Mouse (Mus musculus) intestine, embryonic 14.5 days (tissue): ENCODE measurements around the gene Cxcr2. TPM values are rescaled to one million over a fixed set of nuclear protein-coding genes. Genes with fewer than 3 reads are reported as not detected.

ENCODE experiments used
- ATAC-seq: fragments of 200-750 bp; cut with Nextera tagmentation; replicated peaks from 2 replicates; pipeline ENCODE4 v1.8.0; 2017; ENCODE audit warnings: low read depth, moderate number of reproducible peaks, moderate TSS enrichment, moderate library complexity; ENCODE audit not compliant: low FRiP score, low TSS enrichment
- DNase-seq: peaks from one replicate; pipeline ENCODE4 v3.0.0-alpha.2; 2018; ENCODE audit warnings: low spot score
- H3K27ac ChIP-seq: fragments of 300-500 bp; sonication (generic); 2 replicates; pipeline ENCODE4 v1.5.1; 2014; ENCODE audit warnings: low read depth, mild to moderate bottlenecking, control low read depth
- H3K27me3 ChIP-seq: fragments of 300-500 bp; sonication (generic); replicated peaks from 2 replicates; pipeline ENCODE4 v1.6.1; 2014; ENCODE audit warnings: low read length, control low read depth; ENCODE audit not compliant: control insufficient read depth, insufficient read depth
- H3K36me3 ChIP-seq: fragments of 300-500 bp; sonication (generic); 2 replicates; pipeline ENCODE4 v1.6.1; 2014; ENCODE audit warnings: low read length, control low read depth; ENCODE audit not compliant: control insufficient read depth, insufficient read depth
- H3K4me1 ChIP-seq: fragments of 300-500 bp; sonication (generic); replicated peaks from 2 replicates; pipeline ENCODE4 v1.6.1; 2014; ENCODE audit warnings: low read length, control low read depth, mixed read lengths; ENCODE audit not compliant: control insufficient read depth, insufficient read depth
- H3K4me2 ChIP-seq: fragments of 300-500 bp; sonication (generic); 2 replicates; pipeline ENCODE4 v1.6.1; 2014; ENCODE audit warnings: low read length
- H3K4me3 ChIP-seq: fragments of 300-500 bp; sonication (generic); 2 replicates; pipeline ENCODE4 v1.5.1; 2014; ENCODE audit warnings: low read depth, low read length, control low read depth, mixed read lengths
- H3K9ac ChIP-seq: fragments of 300-500 bp; sonication (generic); 2 replicates; pipeline ENCODE4 v1.6.1; 2014; ENCODE audit warnings: mild to moderate bottlenecking, low read length
- H3K9me3 ChIP-seq: fragments of 300-500 bp; sonication (generic); 2 replicates; pipeline ENCODE4 v1.6.1; 2016; ENCODE audit warnings: low read length, control low read depth; ENCODE audit not compliant: control insufficient read depth
- WGBS: fragments of 180-500 bp; shearing (Covaris S2); extraction: QIAGEN DNeasy Blood & Tissue Kit; methylation state at CpG from one replicate; pipeline ENCODE4 v1.1.7; 2014; 5-methylcytosine and 5-hydroxymethylcytosine counted together
- polyA plus RNA-seq: library from polyadenylated mRNA; unstranded; fragments of >200 nt; fragmentation: Nextera tagmentation; extraction: Ambion mirVana; gene quantifications from 2 replicates; pipeline ENCODE4 v1.2.1, GENCODE M21; 2014

Gene Cxcr2
- polyA plus RNA-seq, 1 experiment from 2014 or later, result 0.19 TPM

- no peak overlapping the region for H3K27ac ChIP-seq
- ATAC-seq (no peak), DNase-seq (no peak)
- H3K9me3 ChIP-seq, result no peaks in the 10 kb centered on the region
- no peak overlapping the region for H3K4me2 ChIP-seq
- H3K9ac ChIP-seq, result no peak overlapping the region
- peaks cover 10% of the 10 kb centered on the region; the same call in 1 of the 2 replicates for H3K4me1 ChIP-seq
- H3K27me3 ChIP-seq, result no peaks in the 10 kb centered on the region
- H3K4me3 ChIP-seq, result no peak overlapping the region
- no peaks in the 10 kb centered on the region for H3K36me3 ChIP-seq
- WGBS, result 81% methylated on average over 12 of the region's 12 CpGs
Measured at GRCm38 (mm10) chr1:74197726-74198470, 44.1 kb downstream of the Cxcr2 start.

- no peak overlapping the region for H3K4me2 ChIP-seq
- H3K9ac ChIP-seq, result no peak overlapping the region
- no peak overlapping the region for H3K27ac ChIP-seq
- no peaks in the 10 kb centered on the region for H3K27me3 ChIP-seq
- WGBS, result 69% methylated on average over 8 of the region's 8 CpGs
- DNase-seq (no peak), ATAC-seq (no peak)
- no peaks in the 10 kb centered on the region for H3K9me3 ChIP-seq
- no peaks in the 10 kb centered on the region for H3K36me3 ChIP-seq
- no peak overlapping the region for H3K4me3 ChIP-seq
- H3K4me1 ChIP-seq, result peaks cover 10% of the 10 kb centered on the region; the same call in 1 of the 2 replicates
Measured at GRCm38 (mm10) chr1:74199046-74199445, 45.3 kb downstream of the Cxcr2 start.

GRCm38 (mm10) chr1:74201048-74201844 lies 47.5 kb downstream of the Cxcr2 start:
- no peaks in the 10 kb centered on the region for H3K36me3 ChIP-seq
- H3K9me3 ChIP-seq, result no peaks in the 10 kb centered on the region
- DNase-seq (no peak), ATAC-seq (no peak)
- no peaks in the 10 kb centered on the region for H3K27me3 ChIP-seq
- WGBS, result 84% methylated on average over 7 of the region's 7 CpGs
- no peak overlapping the region for H3K4me2 ChIP-seq
- H3K27ac ChIP-seq, result no peak overlapping the region
- H3K4me1 ChIP-seq, result peaks cover 10% of the 10 kb centered on the region; the same call in 1 of the 2 replicates
- H3K9ac ChIP-seq, result no peak overlapping the region
- H3K4me3 ChIP-seq, result no peak overlapping the region

GRCm38 (mm10) chr1:74203457-74203856 lies 49.7 kb downstream of the Cxcr2 start:
- no peak overlapping the region for H3K4me3 ChIP-seq
- H3K4me1 ChIP-seq, result peaks cover 10% of the 10 kb centered on the region
- H3K9ac ChIP-seq, result no peak overlapping the region
- H3K36me3 ChIP-seq, result no peaks in the 10 kb centered on the region
- H3K9me3 ChIP-seq, result no peaks in the 10 kb centered on the region
- no peak overlapping the region for H3K27ac ChIP-seq
- H3K27me3 ChIP-seq, result no peaks in the 10 kb centered on the region
- no peak overlapping the region for H3K4me2 ChIP-seq
- WGBS, result 63% methylated on average over 5 of the region's 5 CpGs
- ATAC-seq, result no peak
- DNase-seq, result no peak

- WGBS, result 54% methylated on average over 7 of the region's 7 CpGs
Measured at GRCm38 (mm10) chr1:74205881-74206280, 52.1 kb downstream of the Cxcr2 start.

GRCm38 (mm10) chr1:74206642-74207041 lies 52.9 kb downstream of the Cxcr2 start:
- no peak overlapping the region for H3K4me2 ChIP-seq
- 89% methylated on average over 8 of the region's 8 CpGs for WGBS
- ATAC-seq, result no peak
- H3K27me3 ChIP-seq, result no peaks in the 10 kb centered on the region
- H3K9me3 ChIP-seq, result no peaks in the 10 kb centered on the region
- H3K27ac ChIP-seq, result no peak overlapping the region
- H3K9ac ChIP-seq, result no peak overlapping the region
- no peak overlapping the region for H3K4me3 ChIP-seq
- no peak for DNase-seq
- H3K36me3 ChIP-seq, result no peaks in the 10 kb centered on the region
- H3K4me1 ChIP-seq, result no peaks in the 10 kb centered on the region; the same call in 1 of the 2 replicates

More at GRCm38 (mm10) chr1:74205881-74206280, 52.1 kb downstream of the Cxcr2 start:
- H3K4me2 ChIP-seq, result no peak overlapping the region
- DNase-seq (peak; percentile 61), ATAC-seq (no peak)
- H3K27ac ChIP-seq, result no peak overlapping the region
- peaks cover 4% of the 10 kb centered on the region for H3K4me1 ChIP-seq
- no peak overlapping the region for H3K4me3 ChIP-seq
- no peak overlapping the region for H3K9ac ChIP-seq
- no peaks in the 10 kb centered on the region for H3K9me3 ChIP-seq
- no peaks in the 10 kb centered on the region for H3K36me3 ChIP-seq
- no peaks in the 10 kb centered on the region for H3K27me3 ChIP-seq

- Histone ChIP-seq H3K27me3 (no peaks in the 10 kb centered on the region), H3K4me2 (no peak overlapping the region), H3K9ac (no peak overlapping the region), H3K9me3 (no peaks in the 10 kb centered on the region), H3K4me1 (no peaks in the 10 kb centered on the region; the same call in 1 of the 2 replicates), H3K4me3 (no peak overlapping the region), H3K27ac (no peak overlapping the region), H3K36me3 (no peaks in the 10 kb centered on the region)
- 56% methylated on average over 9 of the region's 9 CpGs for WGBS
- ATAC-seq (no peak), DNase-seq (no peak)
Measured at GRCm38 (mm10) chr1:74207906-74208305, 54.1 kb downstream of the Cxcr2 start.

GRCm38 (mm10) chr1:74208941-74209340 lies 55.2 kb downstream of the Cxcr2 start:
- Histone ChIP-seq H3K4me1 (no peaks in the 10 kb centered on the region; the same call in 1 of the 2 replicates), H3K27ac (no peak overlapping the region), H3K4me2 (no peak overlapping the region), H3K27me3 (no peaks in the 10 kb centered on the region), H3K4me3 (no peak overlapping the region), H3K9me3 (no peaks in the 10 kb centered on the region), H3K36me3 (no peaks in the 10 kb centered on the region), H3K9ac (no peak overlapping the region)
- ATAC-seq (no peak), DNase-seq (no peak)
- WGBS, result 85% methylated on average over 8 of the region's 8 CpGs
